Mouse (Mus musculus) CD4-positive helper T cell, adult 2 months (primary cell): ENCODE measurements around the gene Tom1l1.
A peak's percentile ranks its signal among the peaks of the same experiment; 100 is the strongest.

ENCODE experiments used
- DNase-seq: peaks from one replicate; pipeline ENCODE4 v3.0.0-alpha.2; 2012; ENCODE audit warnings: low read depth, missing footprints, low spot score

The Tom1l1 gene

GRCm38 (mm10) chr11:90667325-90667724, 20.8 kb downstream of the Tom1l1 start:
- no peak for DNase-seq

- no peak for DNase-seq
Observed at GRCm38 (mm10) chr11:90666916-90667315, 21.2 kb downstream of the Tom1l1 start.

- DNase-seq, result no peak
Observed at GRCm38 (mm10) chr11:90666144-90666757, 21.9 kb downstream of the Tom1l1 start.

GRCm38 (mm10) chr11:90665161-90665560, 23.0 kb downstream of the Tom1l1 start:
- DNase-seq, result no peak

- no peak for DNase-seq
Observed at GRCm38 (mm10) chr11:90664345-90664986, 23.7 kb downstream of the Tom1l1 start.

- DNase-seq, result no peak
Observed at GRCm38 (mm10) chr11:90663618-90664297, 24.4 kb downstream of the Tom1l1 start.

GRCm38 (mm10) chr11:90663052-90663451, 25.1 kb downstream of the Tom1l1 start:
- no peak for DNase-seq

- no peak for DNase-seq
Observed at GRCm38 (mm10) chr11:90660662-90661061, 27.5 kb downstream of the Tom1l1 start.

- no peak for DNase-seq
Observed at GRCm38 (mm10) chr11:90657527-90657926, 30.6 kb downstream of the Tom1l1 start.

GRCm38 (mm10) chr11:90652603-90653002, 35.6 kb downstream of the Tom1l1 start:
- DNase-seq, result no peak

- no peak for DNase-seq
Observed at GRCm38 (mm10) chr11:90650231-90650885, 37.8 kb downstream of the Tom1l1 start.

- DNase-seq, result no peak
Observed at GRCm38 (mm10) chr11:90649777-90650176, 38.4 kb downstream of the Tom1l1 start.

- DNase-seq, result no peak
Observed at GRCm38 (mm10) chr11:90638312-90638830, 49.8 kb downstream of the Tom1l1 start.

- peak; percentile 96 for DNase-seq
Observed at GRCm38 (mm10) chr11:90637440-90638311, 50.5 kb downstream of the Tom1l1 start, which contains the start of the genes Stxbp4 and Cox11. Gene Stxbp4, minus strand, starts transcription at chr11:90638084. Gene Cox11, plus strand, starts transcription at chr11:90638173.

GRCm38 (mm10) chr11:90634661-90635060, 53.5 kb downstream of the Tom1l1 start:
- DNase-seq, result no peak

GRCm38 (mm10) chr11:90632480-90632879, 55.7 kb downstream of the Tom1l1 start:
- DNase-seq, result no peak

GRCm38 (mm10) chr11:90627751-90628150, 60.4 kb downstream of the Tom1l1 start:
- DNase-seq, result no peak

GRCm38 (mm10) chr11:90625174-90625573, 63.0 kb downstream of the Tom1l1 start:
- DNase-seq, result no peak

- DNase-seq, result peak; percentile 25
Observed at GRCm38 (mm10) chr11:90623477-90623876, 64.7 kb downstream of the Tom1l1 start.

- DNase-seq, result no peak
Observed at GRCm38 (mm10) chr11:90622500-90622899, 65.7 kb downstream of the Tom1l1 start.

GRCm38 (mm10) chr11:90622044-90622443, 66.1 kb downstream of the Tom1l1 start:
- DNase-seq, result no peak
